Mouse (Mus musculus) kidney, embryonic 15.5 days (tissue): ENCODE measurements around the gene Olfr247. TPM values are rescaled to one million over a fixed set of nuclear protein-coding genes. Genes with fewer than 3 reads are reported as not detected.
"Not testable (repeated sequence)": the region's sequence is repeated elsewhere in the genome, so short reads cannot be mapped to it uniquely, and the experiment has no call there.

Experiments
- ATAC-seq: fragments of 200-750 bp; cut with Nextera tagmentation; replicated peaks from 2 replicates; pipeline ENCODE4 v1.8.0; 2017; ENCODE audit warnings: moderate TSS enrichment; ENCODE audit not compliant: low FRiP score
- H3K27ac ChIP-seq: fragments of 300-500 bp; sonication (generic); 2 replicates; pipeline ENCODE4 v1.5.1; 2015; ENCODE audit warnings: mild to moderate bottlenecking, inconsistent platforms
- H3K27me3 ChIP-seq: fragments of 300-500 bp; sonication (generic); 2 replicates; pipeline ENCODE4 v1.6.1; 2015; ENCODE audit warnings: inconsistent platforms
- H3K36me3 ChIP-seq: fragments of 300-500 bp; sonication (generic); 2 replicates; pipeline ENCODE4 v1.6.1; 2015; ENCODE audit warnings: inconsistent platforms
- H3K4me1 ChIP-seq: fragments of 300-500 bp; sonication (generic); 2 replicates; pipeline ENCODE4 v1.6.1; 2015; ENCODE audit warnings: inconsistent platforms
- H3K4me2 ChIP-seq: fragments of 300-500 bp; sonication (generic); 2 replicates; pipeline ENCODE4 v1.6.1; 2015; ENCODE audit warnings: moderate library complexity, mild to moderate bottlenecking, inconsistent platforms
- H3K4me3 ChIP-seq: fragments of 300-500 bp; sonication (generic); replicated peaks from 2 replicates; pipeline ENCODE4 v1.5.1; 2015; ENCODE audit warnings: mild to moderate bottlenecking, inconsistent platforms
- H3K9ac ChIP-seq: fragments of 300-500 bp; sonication (generic); 2 replicates; pipeline ENCODE4 v1.6.1; 2015; ENCODE audit warnings: mild to moderate bottlenecking, inconsistent platforms
- H3K9me3 ChIP-seq: fragments of 300-500 bp; sonication (generic); replicated peaks from 2 replicates; pipeline ENCODE4 v1.6.1; 2016; ENCODE audit warnings: inconsistent platforms
- WGBS: fragments of 180-500 bp; shearing (Covaris S2); methylation state at CpG from one replicate; pipeline ENCODE4 v1.1.7; 2015; ENCODE audit warnings: mixed read lengths; 5-methylcytosine and 5-hydroxymethylcytosine counted together
- polyA plus RNA-seq: library from polyadenylated mRNA; unstranded; fragments of >200 nt; fragmentation: Nextera tagmentation; extraction: Ambion mirVana; gene quantifications from 2 replicates; pipeline ENCODE4 v1.2.1, GENCODE M21; 2015

Olfr247 gene
- polyA plus RNA-seq: not detected in 2 replicates

DNA sequence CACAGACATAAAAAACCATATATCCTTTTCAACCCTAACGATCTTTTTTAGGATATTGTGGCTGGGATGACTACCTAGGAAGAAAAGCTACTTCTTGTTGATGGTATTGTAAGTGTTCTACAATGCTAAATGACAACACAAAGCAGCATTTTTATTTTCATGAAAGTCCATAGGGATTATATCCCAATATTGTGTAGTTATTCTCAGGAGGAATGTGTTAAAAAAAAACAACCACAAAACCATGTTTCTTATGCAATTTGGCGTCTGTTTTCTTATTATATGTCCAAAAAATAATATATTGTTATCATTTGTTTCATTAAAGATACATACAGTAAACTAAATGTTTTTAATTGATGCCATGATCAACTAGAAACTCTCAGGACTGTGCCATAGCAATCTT is at the start of gene Olfr247:
TSS of gene Olfr247 (minus strand) at position 101 of the 400 bp plus-strand sequence.
- not testable (repeated sequence) for H3K9ac ChIP-seq, H3K4me3 ChIP-seq, H3K9me3 ChIP-seq, H3K4me1 ChIP-seq, H3K4me2 ChIP-seq, ATAC-seq, H3K27me3 ChIP-seq, H3K27ac ChIP-seq, H3K36me3 ChIP-seq
- no CpG with 5 or more reads among the region's 2 CpGs for WGBS

DNA sequence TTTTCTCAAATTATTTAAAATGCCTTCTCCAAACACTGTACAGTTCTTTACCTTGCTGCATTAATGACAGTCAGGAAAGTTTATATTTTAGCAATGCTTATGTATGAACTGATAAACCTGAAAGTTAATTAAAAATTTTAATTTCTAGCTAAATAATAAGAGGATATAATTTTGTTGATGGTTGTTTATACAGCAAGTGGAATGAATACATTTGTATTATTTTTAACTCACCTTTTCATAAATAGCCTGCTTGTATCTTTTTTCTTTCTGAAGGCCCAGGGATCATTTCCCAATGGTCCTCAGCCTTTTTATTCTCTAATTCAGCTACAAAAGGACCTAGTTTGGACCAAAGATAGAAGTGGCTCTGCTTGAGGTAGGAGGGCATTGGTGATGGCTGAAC is 36.4 kb upstream of the Olfr247 start, which contains the start of gene Olfr820:
TSS of gene Olfr820 (plus strand) at position 301 of the 400 bp plus-strand sequence.
- H3K9me3 ChIP-seq: no peaks in the 10 kb centered on the region
- no peaks in the 10 kb centered on the region for H3K4me1 ChIP-seq
- no peak within 1 kb of the TSS for H3K4me2 ChIP-seq
- no peak within 1 kb of the TSS for H3K27ac ChIP-seq
- no peak within 1 kb of the TSS for H3K9ac ChIP-seq
- ATAC-seq: no peak
- H3K36me3 ChIP-seq: no peaks in the 10 kb centered on the region
- H3K4me3 ChIP-seq: no peak within 1 kb of the TSS
- no peaks in the 10 kb centered on the region for H3K27me3 ChIP-seq

DNA sequence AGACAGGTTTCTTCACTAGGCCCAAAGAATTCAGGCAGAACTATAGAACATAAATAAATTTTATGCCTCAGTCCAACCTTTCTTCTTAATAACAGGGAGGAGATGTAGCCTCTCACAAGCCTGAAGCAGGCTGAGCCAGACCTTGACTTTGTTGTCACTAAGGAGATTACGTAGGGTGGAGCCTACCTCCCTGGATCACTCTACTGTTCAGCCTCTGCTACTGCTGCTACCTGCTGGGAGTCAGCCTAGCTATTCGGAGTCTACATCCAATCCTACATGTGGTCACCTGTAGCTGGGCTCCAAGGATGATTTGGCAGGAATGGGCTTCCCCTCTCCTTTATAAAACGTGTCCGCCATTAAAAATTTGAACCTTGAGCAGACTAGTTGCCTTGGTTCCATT is 29.4 kb upstream of the Olfr247 start:
- H3K4me2 ChIP-seq, ATAC-seq, H3K4me3 ChIP-seq, H3K27ac ChIP-seq, H3K9me3 ChIP-seq, H3K27me3 ChIP-seq, H3K9ac ChIP-seq, H3K36me3 ChIP-seq, H3K4me1 ChIP-seq: not testable (repeated sequence)
- 89% methylated on average over 4 of the region's 4 CpGs for WGBS

- not testable (repeated sequence) for H3K4me3 ChIP-seq, H3K27me3 ChIP-seq, ATAC-seq, H3K4me1 ChIP-seq, H3K9me3 ChIP-seq, H3K27ac ChIP-seq, H3K4me2 ChIP-seq, H3K36me3 ChIP-seq, H3K9ac ChIP-seq
- 88% methylated on average over 4 of the region's 4 CpGs for WGBS
Observed at GRCm38 (mm10) chr10:130004104-130004503, 28.2 kb upstream of the Olfr247 start.

DNA sequence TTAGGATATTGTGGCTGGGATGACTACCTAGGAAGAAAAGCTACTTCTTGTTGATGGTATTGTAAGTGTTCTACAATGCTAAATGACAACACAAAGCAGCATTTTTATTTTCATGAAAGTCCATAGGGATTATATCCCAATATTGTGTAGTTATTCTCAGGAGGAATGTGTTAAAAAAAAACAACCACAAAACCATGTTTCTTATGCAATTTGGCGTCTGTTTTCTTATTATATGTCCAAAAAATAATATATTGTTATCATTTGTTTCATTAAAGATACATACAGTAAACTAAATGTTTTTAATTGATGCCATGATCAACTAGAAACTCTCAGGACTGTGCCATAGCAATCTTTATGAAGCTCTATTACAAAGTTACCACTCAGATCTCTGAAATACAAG is 9.0 kb upstream of the Olfr247 start, which contains the start of gene Gm10310:
TSS of gene Gm10310 (minus strand) at position 101 of the 400 bp plus-strand sequence.
- WGBS: no CpG with 5 or more reads among the region's 1 CpGs
- H3K27me3 ChIP-seq, ATAC-seq, H3K27ac ChIP-seq, H3K9ac ChIP-seq, H3K4me1 ChIP-seq, H3K4me3 ChIP-seq, H3K4me2 ChIP-seq, H3K9me3 ChIP-seq, H3K36me3 ChIP-seq: not testable (repeated sequence)

- H3K36me3 ChIP-seq, H3K27me3 ChIP-seq, H3K4me2 ChIP-seq, H3K4me3 ChIP-seq, ATAC-seq, H3K27ac ChIP-seq, H3K9me3 ChIP-seq, H3K9ac ChIP-seq, H3K4me1 ChIP-seq: not testable (repeated sequence)
- no CpG with 5 or more reads among the region's 3 CpGs for WGBS
Observed at GRCm38 (mm10) chr10:129981867-129982266, 5.9 kb upstream of the Olfr247 start.

- H3K4me2 ChIP-seq, H3K9me3 ChIP-seq, ATAC-seq, H3K4me3 ChIP-seq, H3K27ac ChIP-seq, H3K4me1 ChIP-seq, H3K9ac ChIP-seq, H3K36me3 ChIP-seq, H3K27me3 ChIP-seq: not testable (repeated sequence)
- WGBS: no CpG with 5 or more reads among the region's 3 CpGs
Observed at GRCm38 (mm10) chr10:129972994-129973393, 2.9 kb downstream of the Olfr247 start.

- not testable (repeated sequence) for H3K4me3 ChIP-seq, H3K36me3 ChIP-seq, H3K27ac ChIP-seq, H3K9ac ChIP-seq, H3K27me3 ChIP-seq, ATAC-seq, H3K9me3 ChIP-seq, H3K4me1 ChIP-seq, H3K4me2 ChIP-seq
- WGBS: 75% methylated on average over 2 of the region's 2 CpGs
Observed at GRCm38 (mm10) chr10:129967166-129967565, 8.8 kb downstream of the Olfr247 start, which contains the start of gene Olfr819. Gene Olfr819 (minus strand): TSS chr10:129967266.

DNA sequence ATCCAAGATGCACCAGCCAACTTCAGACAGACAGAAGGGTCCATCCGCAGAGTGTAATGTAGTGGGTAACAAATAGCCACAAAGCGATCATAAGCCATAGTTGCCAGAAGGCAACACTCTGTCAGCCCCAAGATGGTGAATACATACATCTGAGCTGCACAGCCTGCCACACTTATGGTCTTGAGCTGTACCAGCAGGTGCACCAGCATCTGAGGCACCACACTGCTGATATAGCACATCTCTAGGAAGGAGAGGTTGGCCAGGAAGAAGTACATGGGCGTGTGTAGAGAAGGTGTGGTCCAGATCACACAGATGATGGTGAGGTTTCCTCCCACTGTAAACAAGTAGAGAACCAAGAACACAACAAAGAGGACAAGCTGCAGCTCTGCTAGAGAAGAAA is 9.7 kb downstream of the Olfr247 start:
- not testable (repeated sequence) for H3K4me3 ChIP-seq, H3K27me3 ChIP-seq, H3K4me1 ChIP-seq, H3K36me3 ChIP-seq, H3K4me2 ChIP-seq, H3K9me3 ChIP-seq, ATAC-seq, H3K9ac ChIP-seq, H3K27ac ChIP-seq
- 100% methylated on average over 2 of the region's 3 CpGs for WGBS

- no peaks in the 10 kb centered on the region for H3K27me3 ChIP-seq
- H3K27ac ChIP-seq: no peak within 1 kb of the TSS
- H3K4me3 ChIP-seq: no peak within 1 kb of the TSS
- no peak for ATAC-seq
- no peaks in the 10 kb centered on the region for H3K36me3 ChIP-seq
- H3K9ac ChIP-seq: no peak within 1 kb of the TSS
- H3K9me3 ChIP-seq: no peaks in the 10 kb centered on the region
- no peak within 1 kb of the TSS for H3K4me2 ChIP-seq
- H3K4me1 ChIP-seq: no peaks in the 10 kb centered on the region
- WGBS: 88% methylated on average over 2 of the region's 2 CpGs
Observed at GRCm38 (mm10) chr10:129949000-129949399, 26.9 kb downstream of the Olfr247 start, which contains the start of gene Olfr818. Gene Olfr818 (minus strand): TSS chr10:129949100.

Other genes with a start within 250 kb of the Olfr247 start
- gene Olfr805, start 246.8 kb downstream of the Olfr247 start, polyA plus RNA-seq: not detected in 2 replicates
- gene Olfr806, start 234.2 kb downstream of the Olfr247 start, polyA plus RNA-seq: not detected in 2 replicates
- gene Olfr807, start 218.3 kb downstream of the Olfr247 start, polyA plus RNA-seq: not detected in 2 replicates
- gene Olfr808, start 210.7 kb downstream of the Olfr247 start, polyA plus RNA-seq: not detected in 2 replicates
- gene Olfr809, start 201.5 kb downstream of the Olfr247 start, polyA plus RNA-seq: not detected in 2 replicates
- not detected in 2 replicates for gene Olfr810, start 181.2 kb downstream of the Olfr247 start, polyA plus RNA-seq
- not detected in 2 replicates for gene Olfr811, start 171.7 kb downstream of the Olfr247 start, polyA plus RNA-seq
- not detected in 2 replicates for gene Olfr812, start 130.0 kb downstream of the Olfr247 start, polyA plus RNA-seq
- gene Olfr813, start 120.8 kb downstream of the Olfr247 start, polyA plus RNA-seq: not detected in 2 replicates
- not detected in 2 replicates for gene Olfr814, start 96.3 kb downstream of the Olfr247 start, polyA plus RNA-seq
- gene Olfr815, start 70.3 kb downstream of the Olfr247 start, polyA plus RNA-seq: not detected in 2 replicates
- not detected in 2 replicates for gene Olfr816, start 60.5 kb downstream of the Olfr247 start, polyA plus RNA-seq
- gene Olfr818, start 27.0 kb downstream of the Olfr247 start, polyA plus RNA-seq: not detected in 2 replicates
- not detected in 2 replicates for gene Olfr819, start 8.9 kb downstream of the Olfr247 start, polyA plus RNA-seq
- not detected in 2 replicates for gene Gm10310, start 8.9 kb upstream of the Olfr247 start, polyA plus RNA-seq
- gene Olfr820, start 36.5 kb upstream of the Olfr247 start, polyA plus RNA-seq: not detected in 2 replicates
- gene Olfr821, start 54.2 kb upstream of the Olfr247 start, polyA plus RNA-seq: not detected in 2 replicates
- not detected in 2 replicates for gene Olfr822, start 95.1 kb upstream of the Olfr247 start, polyA plus RNA-seq
- gene Olfr823, start 139.2 kb upstream of the Olfr247 start, polyA plus RNA-seq: not detected in 2 replicates
- gene Olfr824, start 153.9 kb upstream of the Olfr247 start, polyA plus RNA-seq: not detected in 2 replicates
- not detected in 2 replicates for gene Olfr825, start 190.6 kb upstream of the Olfr247 start, polyA plus RNA-seq
- not detected in 2 replicates for gene Olfr826, start 208.0 kb upstream of the Olfr247 start, polyA plus RNA-seq
- gene Olfr827, start 238.3 kb upstream of the Olfr247 start, polyA plus RNA-seq: not detected in 2 replicates